Mouse (Mus musculus) heart, adult 8-10 months (tissue): ENCODE measurements around the gene Ubald1. TPM values are rescaled to one million over a fixed set of nuclear protein-coding genes. Genes with fewer than 3 reads are reported as not detected.
A peak's percentile ranks its signal among the peaks of the same experiment; 100 is the strongest.

Experiments used
- DNase-seq: peaks from one replicate; pipeline ENCODE4 v3.0.0; 2022; ENCODE audit warnings: low spot score
- total RNA-seq, 4 experiments: library from RNA; stranded (reverse); gene quantifications; 2 replicates each; pipeline ENCODE4 v1.2.4; 2022

Ubald1 gene
- total RNA-seq = 10 to 100 TPM; 14.6 to 20.6 (median 19.2) TPM

- peak; percentile 97 for DNase-seq
Observed at GRCm38 (mm10) chr16:4880136-4880825, at the start of gene Ubald1. TSS of gene Ubald1 (minus strand) at chr16:4880315.

GRCm38 (mm10) chr16:4928474-4928873 lies 48.4 kb upstream of the Ubald1 start:
- no peak for DNase-seq

DNA sequence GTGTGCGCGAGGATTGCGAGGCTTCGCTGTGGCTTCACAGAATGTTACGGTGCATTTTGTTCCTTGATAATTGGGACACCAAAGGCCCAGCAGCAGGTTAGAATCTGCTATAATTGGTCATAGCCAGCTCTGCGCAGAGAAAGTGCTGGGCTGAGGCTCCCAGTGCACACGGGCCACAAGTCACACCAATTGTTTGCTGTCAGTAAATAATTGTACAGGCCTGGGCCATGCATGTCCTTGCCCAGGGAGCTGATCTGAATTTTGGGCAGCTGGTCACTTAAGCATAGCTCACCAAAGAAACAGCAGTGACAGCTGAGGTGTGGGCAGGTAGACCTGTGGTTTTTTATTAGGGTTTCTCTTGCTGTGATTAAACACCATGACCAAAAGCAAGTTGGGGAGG lies 47.9 kb upstream of the Ubald1 start:
- no peak for DNase-seq

- DNase-seq = no peak
Observed at GRCm38 (mm10) chr16:4923996-4924395, 43.9 kb upstream of the Ubald1 start.

GRCm38 (mm10) chr16:4922481-4922880 lies 42.4 kb upstream of the Ubald1 start:
- DNase-seq = no peak

- no peak for DNase-seq
Observed at GRCm38 (mm10) chr16:4920556-4920955, 40.4 kb upstream of the Ubald1 start.

DNA sequence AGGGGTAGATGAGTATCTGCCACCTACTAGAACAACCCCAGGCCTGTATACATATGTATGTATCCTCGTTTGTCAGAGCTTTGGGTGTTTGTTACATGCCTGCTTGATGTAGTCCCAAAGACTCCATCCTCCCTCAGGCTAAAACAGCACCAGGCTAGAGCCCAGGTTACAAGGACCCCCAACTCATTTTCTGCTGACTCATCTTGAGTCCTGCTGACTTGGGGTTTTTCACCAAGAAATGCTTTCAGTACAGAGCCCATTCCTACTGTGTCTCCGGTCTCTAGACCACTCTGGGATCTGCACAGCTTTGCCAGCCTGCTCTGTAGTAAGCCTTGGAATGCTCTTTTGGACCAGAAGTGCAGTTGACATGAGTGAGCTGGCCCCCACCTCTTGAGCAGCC lies 36.5 kb upstream of the Ubald1 start:
- DNase-seq = no peak

GRCm38 (mm10) chr16:4915931-4916330 lies 35.8 kb upstream of the Ubald1 start:
- DNase-seq = no peak

DNA sequence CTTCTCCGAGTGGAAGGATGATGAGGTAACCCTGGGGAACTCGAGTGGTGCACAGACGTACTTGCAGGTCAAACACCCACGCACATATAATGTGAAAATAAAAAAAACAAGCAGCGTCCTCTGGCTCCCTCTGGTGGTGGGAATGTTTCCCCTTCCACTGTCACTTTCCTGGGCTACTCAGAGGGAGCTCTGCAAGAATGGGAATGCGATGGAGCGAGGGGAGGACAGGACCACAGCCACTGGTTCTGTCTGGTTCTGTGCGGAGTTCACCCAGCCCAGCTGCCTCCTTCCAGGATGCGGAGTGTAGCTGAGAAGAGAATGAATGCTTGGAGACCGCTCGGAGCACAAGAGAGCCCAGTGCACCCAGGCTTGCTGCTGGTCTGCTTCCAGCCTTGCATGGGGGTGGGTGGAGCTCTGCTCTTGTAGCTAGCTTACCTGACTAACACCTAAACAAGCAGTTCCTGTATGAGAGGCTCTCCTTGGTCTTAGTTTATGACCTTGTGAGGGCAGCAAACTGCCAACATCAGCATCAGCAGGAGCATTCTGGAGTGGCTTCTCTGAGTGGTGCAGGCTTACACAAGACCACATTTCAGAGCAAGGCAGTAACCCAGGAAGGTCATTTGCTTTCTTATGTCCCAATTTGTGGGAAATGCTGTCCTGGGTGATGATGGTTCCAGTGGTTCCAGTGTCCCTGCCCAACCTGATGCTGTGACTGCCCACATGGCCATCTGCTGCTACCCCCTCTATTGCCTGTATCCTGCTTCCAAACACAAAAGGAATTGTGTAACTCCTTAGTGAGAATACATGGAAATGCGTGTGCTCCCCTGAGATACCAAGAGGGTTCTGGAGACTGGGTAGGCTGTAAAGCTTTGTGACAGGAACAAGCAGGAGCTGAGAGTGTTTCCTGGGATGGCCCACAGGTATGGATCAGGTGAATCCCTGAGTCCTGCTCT lies 33.9 kb upstream of the Ubald1 start:
- DNase-seq = peak; percentile 91

GRCm38 (mm10) chr16:4912907-4913782 lies 33.0 kb upstream of the Ubald1 start:
- no peak for DNase-seq

DNA sequence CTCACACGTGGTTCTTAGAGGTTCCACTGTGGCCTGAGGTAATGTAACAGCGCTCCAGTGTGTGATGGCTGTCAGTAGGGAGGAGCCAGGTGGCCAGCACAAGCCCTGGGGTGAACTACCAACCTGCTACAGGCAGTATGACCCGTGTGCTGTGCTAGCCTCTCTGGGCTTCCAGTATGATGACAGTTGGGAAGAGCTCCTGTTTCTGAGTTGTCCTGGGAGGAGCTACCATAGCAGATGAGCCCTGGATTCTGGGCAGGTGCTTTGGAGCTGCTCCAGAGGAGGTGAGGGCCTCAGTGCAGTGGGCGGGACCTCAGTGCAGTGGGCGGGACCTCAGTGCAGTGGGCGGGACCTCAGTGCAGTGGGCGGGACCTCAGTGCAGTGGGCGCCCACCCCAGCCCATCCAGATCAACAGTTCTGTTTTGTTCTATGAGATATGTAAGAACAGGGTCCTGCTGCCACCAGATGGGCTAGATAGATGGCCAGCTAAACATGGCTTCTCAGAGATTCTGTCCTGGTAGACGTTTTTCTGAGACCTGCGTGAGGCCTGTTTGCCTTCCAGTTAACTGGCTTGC lies 32.0 kb upstream of the Ubald1 start:
- DNase-seq = no peak

- DNase-seq = no peak
Observed at GRCm38 (mm10) chr16:4910758-4911157, 30.6 kb upstream of the Ubald1 start.

- DNase-seq = no peak
Observed at GRCm38 (mm10) chr16:4909745-4910144, 29.6 kb upstream of the Ubald1 start.

GRCm38 (mm10) chr16:4907972-4908371 lies 27.9 kb upstream of the Ubald1 start:
- DNase-seq = no peak

DNA sequence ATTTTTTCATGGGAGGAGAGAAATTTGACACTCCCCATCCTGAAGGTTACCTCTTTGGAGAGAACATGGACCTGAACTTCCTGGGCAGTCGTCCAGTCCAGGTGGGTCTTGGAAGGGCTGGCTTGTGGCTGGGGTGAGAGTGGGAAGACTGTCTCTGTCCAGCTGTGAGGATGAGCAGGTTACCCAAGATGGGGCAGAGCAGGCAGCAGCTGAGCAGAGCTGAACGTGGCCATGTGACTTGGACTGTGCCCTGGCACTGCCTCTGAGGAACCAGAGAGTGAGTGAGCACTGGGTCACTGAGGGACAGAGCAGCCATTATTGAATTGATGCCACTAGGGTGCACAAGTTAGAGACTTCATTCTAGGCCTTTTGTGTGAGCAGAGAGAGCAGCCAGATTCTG lies 27.3 kb upstream of the Ubald1 start:
- DNase-seq = no peak

DNA sequence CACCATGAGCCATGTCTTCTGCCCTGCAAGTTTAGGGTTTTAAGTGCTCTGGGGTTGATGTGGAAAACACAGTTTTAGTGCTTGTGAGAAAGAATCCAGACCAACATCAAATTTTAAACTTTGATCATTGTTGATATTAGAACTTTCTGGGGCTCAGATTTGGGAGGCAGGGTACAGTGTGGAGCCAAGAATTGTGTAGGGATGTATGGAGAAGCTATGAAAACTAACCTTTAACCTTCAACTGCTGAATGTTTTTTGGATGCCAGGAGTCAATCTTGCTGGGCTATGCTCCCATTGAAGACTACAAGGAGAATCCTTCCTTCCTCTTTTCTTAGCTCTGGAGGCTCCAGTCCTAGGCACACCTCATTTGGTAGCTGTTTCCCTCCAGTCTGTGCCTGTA lies 26.4 kb upstream of the Ubald1 start:
- no peak for DNase-seq

DNA sequence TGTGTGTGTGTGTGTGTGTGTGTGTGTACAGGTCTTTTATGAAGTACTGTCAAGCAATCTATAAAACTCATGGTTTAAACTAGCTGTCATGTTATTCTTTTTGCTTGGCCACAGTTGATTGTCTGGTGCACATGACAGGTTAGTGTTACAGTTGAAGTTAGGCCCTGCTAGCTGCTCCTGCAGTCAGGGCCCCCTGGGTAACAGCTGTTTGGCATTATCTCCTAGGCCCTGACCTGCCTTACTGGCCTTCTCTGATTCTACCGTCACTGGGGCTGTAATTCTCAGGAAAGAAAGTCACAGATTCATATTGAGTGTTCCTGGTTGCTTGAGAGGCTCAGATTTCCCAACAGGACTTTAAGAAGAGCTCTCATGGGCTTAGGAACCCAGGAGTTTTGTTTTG lies 25.5 kb upstream of the Ubald1 start:
- no peak for DNase-seq

- DNase-seq = no peak
Observed at GRCm38 (mm10) chr16:4904878-4905277, 24.8 kb upstream of the Ubald1 start.

- no peak for DNase-seq
Observed at GRCm38 (mm10) chr16:4903491-4904102, 23.5 kb upstream of the Ubald1 start.

DNA sequence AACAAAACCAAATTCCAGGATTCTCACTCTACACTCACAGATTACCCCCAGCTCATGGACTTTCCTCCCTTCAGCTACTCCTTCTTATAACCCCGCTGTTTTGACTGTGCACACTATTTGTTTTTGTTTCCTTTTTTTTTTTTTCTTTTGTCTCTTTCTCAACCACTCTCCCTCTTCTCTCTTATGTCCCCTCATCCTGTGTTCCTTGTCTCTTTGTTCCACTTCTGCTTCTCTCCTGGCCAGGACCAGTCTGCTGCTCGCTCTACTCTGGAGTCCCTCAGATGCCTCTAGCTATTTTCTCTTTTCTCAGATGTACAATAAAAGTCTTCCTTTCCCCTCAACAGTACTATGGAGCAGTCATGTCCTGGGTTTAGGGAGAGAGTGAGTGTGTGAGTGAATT lies 22.3 kb upstream of the Ubald1 start:
- no peak for DNase-seq

DNA sequence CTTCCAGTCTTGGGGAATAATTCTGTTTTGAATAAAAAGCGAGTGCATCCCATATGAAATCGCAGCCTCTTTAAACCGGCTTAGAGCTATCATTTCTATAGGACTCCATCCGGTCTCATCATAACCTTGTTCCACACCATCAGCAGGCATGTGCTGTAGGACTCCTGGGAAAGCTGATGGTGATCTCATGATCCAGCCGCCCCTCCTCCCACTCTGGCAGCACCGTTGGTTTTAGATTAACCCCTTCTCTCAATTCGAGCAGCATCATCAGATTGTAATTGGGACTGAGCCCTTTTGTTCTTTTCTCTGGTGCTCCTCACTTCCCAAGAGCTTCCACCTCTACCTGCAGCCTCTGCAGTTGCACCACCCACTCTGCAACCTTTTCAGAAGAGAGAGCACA lies 21.1 kb upstream of the Ubald1 start:
- no peak for DNase-seq
